In genomic region chr11:118442691-118443090, GRCm38 (mm10) we compare ENCODE assay signal across 14 mouse cellular contexts. TPM values are rescaled to one million over a fixed set of nuclear protein-coding genes. Genes with fewer than 3 reads are reported as not detected.
DNase-seq lines count a peak whose midpoint lies in the region; ATAC-seq and TF ChIP-seq lines count a peak whose summit lies in the region.
"Had no signal": no experiment of that assay in that cellular context is flagged by ENCODE, and none has a peak within 500 bp of the region (broad histone marks: within the 10 kb centered on the region; RNA-seq: fewer than 3 reads in every experiment).

No protein-coding gene starts in this region.

- H3K9ac ChIP-seq in heart, embryonic 15.5 days = no peak overlapping the region
- no peak overlapping the region for H3K9ac ChIP-seq in heart, adult 2 months (ENCODE audit: low read depth, low read length)
- no peak overlapping the region for H3K9ac ChIP-seq in lung, embryonic 15.5 days
- H3K9ac ChIP-seq in intestine, embryonic 16.5 days (ENCODE audit: low read depth, low read length) = no peak overlapping the region
- H3K9ac ChIP-seq in stomach, embryonic 16.5 days (ENCODE audit: low read length) = no peak overlapping the region
- H3K9ac ChIP-seq: embryonic facial prominence, embryonic 15.5 days; midbrain, embryonic 12.5 days; neural tube, embryonic 15.5 days had no signal

- no peaks in the 10 kb centered on the region for H3K79me2 ChIP-seq in heart, adult 2 months (replicated peaks; ENCODE audit: control insufficient read depth, insufficient read depth, low read length)

- no peak for TF ChIP-seq CTCF in heart, adult 2 months (IDR thresholded peaks at IDR 0.05)

- H3K9me3 ChIP-seq in heart, embryonic 15.5 days (replicated peaks) = no peaks in the 10 kb centered on the region
- H3K9me3 ChIP-seq in lung, embryonic 15.5 days = no peaks in the 10 kb centered on the region
- no peaks in the 10 kb centered on the region for H3K9me3 ChIP-seq in intestine, embryonic 16.5 days (ENCODE audit: control insufficient read depth, low read length)
- H3K9me3 ChIP-seq in stomach, embryonic 16.5 days (replicated peaks; ENCODE audit: control insufficient read depth, low read length) = no peaks in the 10 kb centered on the region
- H3K9me3 ChIP-seq: embryonic facial prominence, embryonic 15.5 days; midbrain, embryonic 12.5 days; neural tube, embryonic 15.5 days had no signal

- WGBS in heart, embryonic 15.5 days = 29% methylated on average over 13 of the region's 13 CpGs
- 50% methylated on average over 13 of the region's 13 CpGs for WGBS in heart, adult 2 months
- WGBS in lung, embryonic 15.5 days = 38% methylated on average over 13 of the region's 13 CpGs
- 63% methylated on average over 13 of the region's 13 CpGs for WGBS in intestine, embryonic 16.5 days
- 61% methylated on average over 13 of the region's 13 CpGs for WGBS in stomach, embryonic 16.5 days

- no peak overlapping the region for H3K4me3 ChIP-seq in heart, embryonic 15.5 days
- no peak overlapping the region for H3K4me3 ChIP-seq in heart, adult 2 months
- no peak overlapping the region for H3K4me3 ChIP-seq in lung, embryonic 15.5 days
- H3K4me3 ChIP-seq in intestine, embryonic 16.5 days (ENCODE audit: low read length) = no peak overlapping the region
- H3K4me3 ChIP-seq in stomach, embryonic 16.5 days (replicated peaks; ENCODE audit: low read length) = no peak overlapping the region
- H3K4me3 ChIP-seq: embryonic facial prominence, embryonic 15.5 days; midbrain, embryonic 12.5 days; neural tube, embryonic 15.5 days had no signal

- H3K27me3 ChIP-seq in heart, embryonic 15.5 days = no peaks in the 10 kb centered on the region
- H3K27me3 ChIP-seq in heart, adult 2 months (ENCODE audit: control insufficient read depth, insufficient read depth, low read length) = no peaks in the 10 kb centered on the region
- H3K27me3 ChIP-seq in lung, embryonic 15.5 days = no peaks in the 10 kb centered on the region
- no peaks in the 10 kb centered on the region for H3K27me3 ChIP-seq in intestine, embryonic 16.5 days (replicated peaks; ENCODE audit: control insufficient read depth, insufficient read depth, low read length)
- no peaks in the 10 kb centered on the region for H3K27me3 ChIP-seq in stomach, embryonic 16.5 days (ENCODE audit: control insufficient read depth, insufficient read depth, low read length)
- H3K27me3 ChIP-seq: embryonic facial prominence, embryonic 15.5 days had no signal

- TF ChIP-seq EP300 in heart, adult 2 months (IDR thresholded peaks at IDR 0.05; ENCODE audit: insufficient read depth, low read depth, low read length) = no peak

- H3K4me2 ChIP-seq in heart, embryonic 15.5 days = 0 out of 2 replicates have a peak overlapping the region, but pooled peaks have one; percentile 7
- H3K4me2 ChIP-seq in lung, embryonic 15.5 days = no peak overlapping the region
- H3K4me2 ChIP-seq in intestine, embryonic 16.5 days (ENCODE audit: low read depth, low read length) = no peak overlapping the region
- no peak overlapping the region for H3K4me2 ChIP-seq in stomach, embryonic 16.5 days (ENCODE audit: low read depth, low read length)
- H3K4me2 ChIP-seq: embryonic facial prominence, embryonic 15.5 days; midbrain, embryonic 12.5 days; neural tube, embryonic 15.5 days had no signal

- no peak for TF ChIP-seq POLR2A in heart, adult 2 months (IDR thresholded peaks at IDR 0.05; ENCODE audit: insufficient read depth, low read depth, low read length)

- intact Hi-C loops in heart, adult 2 months (cut with DNase I) = loop anchor here (1.0 kb wide), 1 partner anchor 19 kb away; no protein-coding TSS in a partner anchor

- H3K36me3 ChIP-seq in heart, embryonic 15.5 days = no peaks in the 10 kb centered on the region
- no peaks in the 10 kb centered on the region for H3K36me3 ChIP-seq in heart, adult 2 months (ENCODE audit: control insufficient read depth, insufficient read depth, low read length)
- no peaks in the 10 kb centered on the region for H3K36me3 ChIP-seq in lung, embryonic 15.5 days
- no peaks in the 10 kb centered on the region for H3K36me3 ChIP-seq in intestine, embryonic 16.5 days (ENCODE audit: control insufficient read depth, insufficient read depth, low read length)
- no peaks in the 10 kb centered on the region for H3K36me3 ChIP-seq in stomach, embryonic 16.5 days (ENCODE audit: control insufficient read depth, insufficient read depth, low read length)
- H3K36me3 ChIP-seq: midbrain, embryonic 12.5 days; neural tube, embryonic 15.5 days had no signal

- H3K27ac ChIP-seq in heart, embryonic 15.5 days = no peak overlapping the region
- no peak overlapping the region for H3K27ac ChIP-seq in heart, adult 2 months
- H3K27ac ChIP-seq in lung, embryonic 15.5 days = no peak overlapping the region
- H3K27ac ChIP-seq in intestine, embryonic 16.5 days (ENCODE audit: low read length) = no peak overlapping the region
- no peak overlapping the region for H3K27ac ChIP-seq in stomach, embryonic 16.5 days (ENCODE audit: low read length)
- H3K27ac ChIP-seq: embryonic facial prominence, embryonic 15.5 days; kidney, postnatal 0 days; midbrain, embryonic 12.5 days; neural tube, embryonic 15.5 days had no signal

- peaks cover 23% of the 10 kb centered on the region for H3K4me1 ChIP-seq in heart, embryonic 15.5 days (replicated peaks)
- H3K4me1 ChIP-seq in heart, adult 2 months (ENCODE audit: control insufficient read depth, insufficient read depth, low read length) = peaks cover 25% of the 10 kb centered on the region
- H3K4me1 ChIP-seq in lung, embryonic 15.5 days = peaks cover 20% of the 10 kb centered on the region
- peaks cover 10% of the 10 kb centered on the region for H3K4me1 ChIP-seq in intestine, embryonic 16.5 days (ENCODE audit: control insufficient read depth, insufficient read depth, low read length)
- H3K4me1 ChIP-seq in stomach, embryonic 16.5 days (ENCODE audit: control insufficient read depth, insufficient read depth, low read length) = peaks cover 20% of the 10 kb centered on the region

- DNase-seq in heart, adult 2 months = no peak
- DNase-seq in lung, postnatal 25 days (ENCODE audit: low spot score) = no peak
- DNase-seq in cerebellum, adult 11 months = no peak
- DNase-seq: kidney, adult 11 months had no signal

- ATAC-seq in heart, embryonic 15.5 days (replicated peaks; ENCODE audit: insufficient number of reproducible peaks, insufficient read depth, low FRiP score, low read depth) = no peak; the same call in 1 of the 2 replicates
- 0 out of 2 replicates have a peak, but pooled peaks have one; percentile 2 for ATAC-seq in lung, embryonic 15.5 days (ENCODE audit: borderline replicate concordance, extremely low read depth, low FRiP score, low TSS enrichment)
- ATAC-seq in intestine, embryonic 16.5 days = peak; percentile 21; the same call in 1 of the 2 replicates
- ATAC-seq in stomach, embryonic 16.5 days (ENCODE audit: insufficient read depth, low FRiP score) = peak; percentile 11; the same call in 1 of the 2 replicates
- ATAC-seq: forebrain, embryonic 16.5 days had no signal

RNA-seq across cellular contexts. Expression of gene C1qtnf1, which starts 14.7 kb away (rescaled TPM):
- polyA plus RNA-seq in heart, embryonic 15.5 days (2015; fragmentation: Nextera tagmentation; extraction: Ambion mirVana) = 7.9 and 10.1 TPM in 2 replicates
- 10 to 100 TPM; 15.2 to 16.0 TPM for total RNA-seq in heart, adult 2 months (2021)
- 15.3 and 20.1 TPM in 2 replicates for polyA plus RNA-seq in heart, adult 2 months (2012; rRNA removed)
- 6.9 and 7.6 TPM in 2 replicates for polyA plus RNA-seq in lung, embryonic 15.5 days (2015; fragmentation: Nextera tagmentation; extraction: Ambion mirVana)
- polyA plus RNA-seq in intestine, embryonic 16.5 days (2015; fragmentation: Nextera tagmentation; extraction: Ambion mirVana) = 7.1 and 7.3 TPM in 2 replicates
- polyA plus RNA-seq in stomach, embryonic 16.5 days (2015; fragmentation: Nextera tagmentation; extraction: Ambion mirVana) = 9.5 and 10.4 TPM in 2 replicates
- total RNA-seq: megakaryocyte progenitor cell, adult 5-6 weeks had no signal

RNA-seq across cellular contexts. Expression of gene Cant1, which starts 23.8 kb away (rescaled TPM):
- polyA plus RNA-seq in heart, embryonic 15.5 days (2015; fragmentation: Nextera tagmentation; extraction: Ambion mirVana) = 17.2 and 24.3 TPM in 2 replicates
- 10 to 100 TPM; 17.7 to 18.2 TPM for total RNA-seq in heart, adult 2 months (2021)
- polyA plus RNA-seq in heart, adult 2 months (2012; rRNA removed) = 21.6 and 23.4 TPM in 2 replicates
- polyA plus RNA-seq in lung, embryonic 15.5 days (2015; fragmentation: Nextera tagmentation; extraction: Ambion mirVana) = 30.3 and 33.7 TPM in 2 replicates
- 38.7 and 44.1 TPM in 2 replicates for polyA plus RNA-seq in intestine, embryonic 16.5 days (2015; fragmentation: Nextera tagmentation; extraction: Ambion mirVana)
- 22.5 and 24.3 TPM in 2 replicates for polyA plus RNA-seq in stomach, embryonic 16.5 days (2015; fragmentation: Nextera tagmentation; extraction: Ambion mirVana)

RNA-seq across cellular contexts. Expression of gene Engase, which starts 33.9 kb away (rescaled TPM):
- 4.1 and 5.0 TPM in 2 replicates for polyA plus RNA-seq in heart, embryonic 15.5 days (2015; fragmentation: Nextera tagmentation; extraction: Ambion mirVana)
- total RNA-seq in heart, adult 2 months (2021) = 1 to 10 TPM; 4.4 to 5.4 TPM
- 5.2 and 7.3 TPM in 2 replicates for polyA plus RNA-seq in heart, adult 2 months (2012; rRNA removed)
- 6.0 and 7.3 TPM in 2 replicates for polyA plus RNA-seq in lung, embryonic 15.5 days (2015; fragmentation: Nextera tagmentation; extraction: Ambion mirVana)
- 13.5 and 17.8 TPM in 2 replicates for polyA plus RNA-seq in intestine, embryonic 16.5 days (2015; fragmentation: Nextera tagmentation; extraction: Ambion mirVana)
- polyA plus RNA-seq in stomach, embryonic 16.5 days (2015; fragmentation: Nextera tagmentation; extraction: Ambion mirVana) = 10.0 and 11.3 TPM in 2 replicates

RNA-seq across cellular contexts. Expression of gene Lgals3bp, which starts 40.8 kb away (rescaled TPM):
- polyA plus RNA-seq in heart, embryonic 15.5 days (2015; fragmentation: Nextera tagmentation; extraction: Ambion mirVana) = 9.6 and 20.7 TPM in 2 replicates
- total RNA-seq in heart, adult 2 months (2021) = 10 to 100 TPM; 20.2 to 28.6 TPM
- 112 and 121 TPM in 2 replicates for polyA plus RNA-seq in heart, adult 2 months (2012; rRNA removed)
- polyA plus RNA-seq in lung, embryonic 15.5 days (2015; fragmentation: Nextera tagmentation; extraction: Ambion mirVana) = 4.9 and 6.9 TPM in 2 replicates
- polyA plus RNA-seq in intestine, embryonic 16.5 days (2015; fragmentation: Nextera tagmentation; extraction: Ambion mirVana) = 226 and 234 TPM in 2 replicates
- 59.8 and 75.8 TPM in 2 replicates for polyA plus RNA-seq in stomach, embryonic 16.5 days (2015; fragmentation: Nextera tagmentation; extraction: Ambion mirVana)
